Comparison of ENCODE assay signal across 23 mouse cellular contexts in the genomic region with DNA sequence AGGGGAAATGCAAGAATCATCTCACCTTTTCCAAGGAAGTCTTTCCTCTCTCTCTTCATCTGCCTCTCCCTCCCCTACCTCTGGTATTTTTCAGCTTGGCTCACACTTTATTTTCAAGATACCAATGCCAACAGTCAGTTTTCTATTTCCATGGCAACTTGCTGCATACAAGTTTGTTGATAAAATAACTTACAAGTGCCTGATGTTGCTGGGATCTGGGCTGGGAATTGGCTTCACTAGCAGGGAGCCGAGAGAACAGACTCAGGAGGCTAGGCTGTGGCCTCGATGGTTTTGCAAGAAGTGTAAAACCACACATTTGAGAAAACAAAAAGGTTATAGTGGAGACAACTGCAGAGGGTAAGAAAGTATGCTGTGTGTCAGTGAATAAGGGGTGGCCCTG.
DNase-seq lines count a peak whose midpoint lies in the region; ATAC-seq and TF ChIP-seq lines count a peak whose summit lies in the region.
"Had no signal": no experiment of that assay in that cellular context is flagged by ENCODE, and none has a peak within 500 bp of the region (broad histone marks: within the 10 kb centered on the region; RNA-seq: fewer than 3 reads in every experiment).

No protein-coding gene starts in this region.

- TF ChIP-seq CTCF in forebrain, postnatal 0 days (IDR thresholded peaks at IDR 0.05; ENCODE audit: low read depth): no peak
- no peak for TF ChIP-seq CTCF in hindbrain, postnatal 0 days (IDR thresholded peaks at IDR 0.05; ENCODE audit: low read depth)
- TF ChIP-seq CTCF in brain, embryonic 14.5 days (IDR thresholded peaks at IDR 0.05; ENCODE audit: borderline replicate concordance, extremely low read depth, insufficient read depth, insufficient read length): no peak

- TF ChIP-seq POLR2A in brain, embryonic 14.5 days (IDR thresholded peaks at IDR 0.05; ENCODE audit: borderline replicate concordance, extremely low read depth, insufficient read depth, insufficient read length, poor library complexity, severe bottlenecking): no peak

- H3K27me3 ChIP-seq in forebrain, postnatal 0 days (ENCODE audit: insufficient read depth, low read length): no peaks in the 10 kb centered on the region
- no peaks in the 10 kb centered on the region for H3K27me3 ChIP-seq in forebrain, embryonic 15.5 days
- no peaks in the 10 kb centered on the region for H3K27me3 ChIP-seq in hindbrain, postnatal 0 days (ENCODE audit: insufficient read depth, low read length)
- no peaks in the 10 kb centered on the region for H3K27me3 ChIP-seq in hindbrain, embryonic 10.5 days (ENCODE audit: insufficient read depth, poor library complexity, severe bottlenecking)
- H3K27me3 ChIP-seq: heart, embryonic 12.5 days; heart, embryonic 15.5 days had no signal

- WGBS in forebrain, postnatal 0 days: 41% methylated on average over 2 of the region's 2 CpGs
- 45% methylated on average over 2 of the region's 2 CpGs for WGBS in forebrain, embryonic 15.5 days
- 35% methylated on average over 2 of the region's 2 CpGs for WGBS in hindbrain, postnatal 0 days
- 73% methylated on average over 2 of the region's 2 CpGs for WGBS in hindbrain, embryonic 10.5 days

- DNase-seq in forebrain, postnatal 0 days: peak; percentile 50
- peak; percentile 27 for DNase-seq in hindbrain, postnatal 0 days (ENCODE audit: low spot score)
- DNase-seq in hindbrain, embryonic 10.5 days (ENCODE audit: low spot score): no peak
- peak; percentile 17 for DNase-seq in NIH3T3 (ENCODE audit: low read depth)
- DNase-seq in brain, embryonic 14.5 days (ENCODE audit: low read depth): peak; percentile 37
- no peak for DNase-seq in urinary bladder, postnatal 25 days (ENCODE audit: low spot score)
- DNase-seq: adrenal gland, adult 2 months; adrenal gland, postnatal 14 days; B cell, adult 2 months; cerebellum, adult 18-20 months; cerebellum, adult 9-10 months; cerebellum, postnatal 14 days; gastrocnemius, postnatal 10 days; gastrocnemius, postnatal 36 days; heart, postnatal 10 days; heart, postnatal 36 days; kidney, adult 11 months had no signal

- H3K9ac ChIP-seq in forebrain, postnatal 0 days: no peak overlapping the region
- H3K9ac ChIP-seq in forebrain, embryonic 15.5 days (replicated peaks): no peak overlapping the region
- H3K9ac ChIP-seq in hindbrain, postnatal 0 days (replicated peaks; ENCODE audit: low read length): no peak overlapping the region
- H3K9ac ChIP-seq: heart, embryonic 12.5 days; heart, embryonic 15.5 days; hindbrain, embryonic 14.5 days had no signal

- ATAC-seq in forebrain, postnatal 0 days: peak; percentile 28; the same call in 1 of the 2 replicates
- no peak for ATAC-seq in forebrain, embryonic 15.5 days (replicated peaks)
- ATAC-seq in hindbrain, postnatal 0 days: no peak
- ATAC-seq: forebrain, embryonic 16.5 days had no signal

- no peak overlapping the region for H3K4me3 ChIP-seq in forebrain, postnatal 0 days (ENCODE audit: low read depth, low read length)
- H3K4me3 ChIP-seq in forebrain, embryonic 15.5 days: no peak overlapping the region
- no peak overlapping the region for H3K4me3 ChIP-seq in hindbrain, postnatal 0 days (ENCODE audit: low read length)
- no peak overlapping the region for H3K4me3 ChIP-seq in hindbrain, embryonic 10.5 days
- H3K4me3 ChIP-seq: heart, embryonic 12.5 days; heart, embryonic 15.5 days had no signal

- H3K27ac ChIP-seq in forebrain, postnatal 0 days (ENCODE audit: low read depth, low read length): no peak overlapping the region
- no peak overlapping the region for H3K27ac ChIP-seq in forebrain, embryonic 15.5 days (replicated peaks)
- no peak overlapping the region for H3K27ac ChIP-seq in hindbrain, postnatal 0 days
- H3K27ac ChIP-seq in hindbrain, embryonic 10.5 days: no peak overlapping the region
- H3K27ac ChIP-seq: heart, embryonic 15.5 days; hindbrain, embryonic 14.5 days had no signal

- no peaks in the 10 kb centered on the region for H3K4me1 ChIP-seq in forebrain, postnatal 0 days (ENCODE audit: insufficient read depth)
- peaks cover 18% of the 10 kb centered on the region for H3K4me1 ChIP-seq in forebrain, embryonic 15.5 days
- H3K4me1 ChIP-seq in hindbrain, postnatal 0 days (ENCODE audit: insufficient read depth, low read length): no peaks in the 10 kb centered on the region
- H3K4me1 ChIP-seq in hindbrain, embryonic 10.5 days (replicated peaks): peaks cover 14% of the 10 kb centered on the region
- H3K4me1 ChIP-seq: heart, embryonic 12.5 days; heart, embryonic 15.5 days had no signal

- H3K36me3 ChIP-seq in forebrain, postnatal 0 days (ENCODE audit: insufficient read depth): no peaks in the 10 kb centered on the region
- no peaks in the 10 kb centered on the region for H3K36me3 ChIP-seq in forebrain, embryonic 15.5 days
- H3K36me3 ChIP-seq in hindbrain, postnatal 0 days (ENCODE audit: insufficient read depth, low read length): no peaks in the 10 kb centered on the region
- no peaks in the 10 kb centered on the region for H3K36me3 ChIP-seq in hindbrain, embryonic 10.5 days
- H3K36me3 ChIP-seq: G1E; heart, embryonic 12.5 days; heart, embryonic 15.5 days had no signal

- no peaks in the 10 kb centered on the region for H3K9me3 ChIP-seq in forebrain, postnatal 0 days (ENCODE audit: low read length)
- H3K9me3 ChIP-seq in forebrain, embryonic 15.5 days: no peaks in the 10 kb centered on the region
- no peaks in the 10 kb centered on the region for H3K9me3 ChIP-seq in hindbrain, postnatal 0 days (ENCODE audit: low read length)
- H3K9me3 ChIP-seq in hindbrain, embryonic 10.5 days: no peaks in the 10 kb centered on the region
- H3K9me3 ChIP-seq: G1E; heart, embryonic 12.5 days; heart, embryonic 15.5 days had no signal

- H3K4me2 ChIP-seq in forebrain, postnatal 0 days (ENCODE audit: low read depth): no peak overlapping the region
- no peak overlapping the region for H3K4me2 ChIP-seq in forebrain, embryonic 15.5 days (replicated peaks)
- no peak overlapping the region for H3K4me2 ChIP-seq in hindbrain, postnatal 0 days (ENCODE audit: low read depth, low read length)
- H3K4me2 ChIP-seq: heart, embryonic 12.5 days; heart, embryonic 15.5 days; hindbrain, embryonic 14.5 days had no signal

Comparison
In these comparisons a context has a peak if more than half of its experiments do, and no peak if none do; other contexts are left out.
1. DNase-seq: peak in forebrain, postnatal 0 days (single experiment), hindbrain, postnatal 0 days (single experiment), NIH3T3 (single experiment) and brain, embryonic 14.5 days (single experiment); none in hindbrain, embryonic 10.5 days (single experiment) and urinary bladder, postnatal 25 days (single experiment).